Mouse (Mus musculus): ENCODE data around the gene Vezt.

Gene Vezt

GRCm38 (mm10) chr10:93953504-93953903, 82.1 kb downstream of the Vezt start:
- DNase-seq (ENCODE audit: low spot score in 2 of 2): no peak

- DNase-seq (ENCODE audit: low spot score in 2 of 2): no peak
These were observed 84.6 kb downstream of the Vezt start for GRCm38 (mm10) chr10:93950991-93951390.

- no peak for DNase-seq (ENCODE audit: low spot score in 2 of 2)
These were observed 85.7 kb downstream of the Vezt start for GRCm38 (mm10) chr10:93949921-93950320.

- no peak for DNase-seq (ENCODE audit: low spot score in 2 of 2)
These were observed 89.6 kb downstream of the Vezt start for GRCm38 (mm10) chr10:93945843-93946499.

GRCm38 (mm10) chr10:93945364-93945763, 90.3 kb downstream of the Vezt start:
- DNase-seq (ENCODE audit: low spot score in 2 of 2): no peak

- DNase-seq (ENCODE audit: low spot score in 2 of 2): no peak
These were observed 91.4 kb downstream of the Vezt start for GRCm38 (mm10) chr10:93944241-93944640.

- DNase-seq (ENCODE audit: low spot score in 2 of 2): no peak
These were observed 95.3 kb downstream of the Vezt start for GRCm38 (mm10) chr10:93940279-93940678.

GRCm38 (mm10) chr10:93939676-93940075, 95.9 kb downstream of the Vezt start:
- no peak for DNase-seq (ENCODE audit: low spot score in 2 of 2)

- DNase-seq (ENCODE audit: low spot score in 2 of 2): peak; percentile 80 to 82
These were observed 96.8 kb downstream of the Vezt start for GRCm38 (mm10) chr10:93938844-93939271.

GRCm38 (mm10) chr10:93933980-93934379, 101.6 kb downstream of the Vezt start:
- no peak for DNase-seq (ENCODE audit: low spot score in 2 of 2)

- DNase-seq (ENCODE audit: low spot score in 2 of 2): peak; percentile 57 to 67
These were observed 102.8 kb downstream of the Vezt start for GRCm38 (mm10) chr10:93932861-93933260.

GRCm38 (mm10) chr10:93932020-93932419, 103.6 kb downstream of the Vezt start:
- DNase-seq (ENCODE audit: low spot score in 2 of 2): peak; percentile 30 to 31

- no peak for DNase-seq (ENCODE audit: low spot score in 2 of 2)
These were observed 104.2 kb downstream of the Vezt start for GRCm38 (mm10) chr10:93931431-93931830.

GRCm38 (mm10) chr10:93930236-93930824, 105.3 kb downstream of the Vezt start:
- no peak for DNase-seq (ENCODE audit: low spot score in 2 of 2)

- no peak for DNase-seq (ENCODE audit: low spot score in 2 of 2)
These were observed 111.0 kb downstream of the Vezt start for GRCm38 (mm10) chr10:93924666-93925065.

- DNase-seq (ENCODE audit: low spot score in 2 of 2): no peak
These were observed 114.5 kb downstream of the Vezt start for GRCm38 (mm10) chr10:93921160-93921559.

GRCm38 (mm10) chr10:93919227-93919626, 116.4 kb downstream of the Vezt start:
- no peak for DNase-seq (ENCODE audit: low spot score in 2 of 2)

- no peak for DNase-seq (ENCODE audit: low spot score in 2 of 2)
These were observed 116.9 kb downstream of the Vezt start for GRCm38 (mm10) chr10:93918701-93919100.

- DNase-seq (ENCODE audit: low spot score in 2 of 2): no peak
These were observed 117.5 kb downstream of the Vezt start for GRCm38 (mm10) chr10:93918087-93918486.

- no peak for DNase-seq (ENCODE audit: low spot score in 2 of 2)
These were observed 118.8 kb downstream of the Vezt start for GRCm38 (mm10) chr10:93916778-93917177.

GRCm38 (mm10) chr10:93915531-93916275, 119.9 kb downstream of the Vezt start:
- DNase-seq (ENCODE audit: low spot score in 2 of 2): peak; percentile 28 to 35

- no peak for DNase-seq (ENCODE audit: low spot score in 2 of 2)
These were observed 122.1 kb downstream of the Vezt start for GRCm38 (mm10) chr10:93913525-93913924.

GRCm38 (mm10) chr10:93912917-93913316, 122.7 kb downstream of the Vezt start:
- no peak for DNase-seq (ENCODE audit: low spot score in 2 of 2)

Data from thymus, postnatal 10 days (tissue).